Mouse (Mus musculus): Measurements from ENCODE around the gene Ifit3b. TPM values are rescaled to one million over a fixed set of nuclear protein-coding genes. Genes with fewer than 3 reads are reported as not detected.
A peak's percentile ranks its signal among the peaks of the same experiment; 100 is the strongest.
"Not testable (repeated sequence)": the region's sequence is repeated elsewhere in the genome, so short reads cannot be mapped to it uniquely, and the experiment has no call there.

The Ifit3b gene
- polyA plus RNA-seq, 1 experiment from 2014 or later: 0.21 TPM

DNA sequence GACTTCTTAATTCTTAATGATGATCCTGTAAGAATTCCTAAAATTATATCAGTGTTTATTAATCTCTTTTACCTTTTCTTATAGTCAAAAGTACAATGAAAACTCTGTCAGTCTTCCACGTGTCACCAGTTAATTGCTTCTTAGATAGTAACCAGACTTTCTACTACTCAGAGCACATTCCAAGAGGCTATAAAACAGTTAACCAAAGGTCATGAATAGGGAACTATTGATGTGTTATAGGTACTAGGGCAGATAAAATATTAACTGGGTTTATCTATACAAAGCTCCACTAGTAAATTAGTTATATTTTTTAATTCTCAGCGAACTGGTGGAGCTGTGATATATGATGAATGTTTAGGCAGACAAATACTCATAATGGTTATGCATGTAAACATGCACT, 19.7 kb downstream of the Ifit3b start:
- Histone ChIP-seq H3K27me3 (ENCODE audit: control insufficient read depth, insufficient read depth, low read length) (no peaks in the 10 kb centered on the region), H3K36me3 (ENCODE audit: control insufficient read depth, insufficient read depth, low read length) (no peaks in the 10 kb centered on the region), H3K27ac (ENCODE audit: low read depth, low read length) (no peak overlapping the region), H3K9me3 (ENCODE audit: control insufficient read depth, low read length) (no peaks in the 10 kb centered on the region), H3K4me2 (ENCODE audit: low read depth, low read length, severe bottlenecking) (no peak overlapping the region), H3K4me3 (ENCODE audit: low read depth, low read length) (no peak overlapping the region), H3K9ac (ENCODE audit: low read length) (no peak overlapping the region), H3K4me1 (replicated peaks; ENCODE audit: control insufficient read depth, insufficient read depth, low read length) (no peaks in the 10 kb centered on the region)
- DNase-seq (ENCODE audit: low spot score) (no peak), ATAC-seq (replicated peaks; ENCODE audit: low FRiP score) (no peak)
- WGBS: 80% methylated on average over 2 of the region's 2 CpGs

DNA sequence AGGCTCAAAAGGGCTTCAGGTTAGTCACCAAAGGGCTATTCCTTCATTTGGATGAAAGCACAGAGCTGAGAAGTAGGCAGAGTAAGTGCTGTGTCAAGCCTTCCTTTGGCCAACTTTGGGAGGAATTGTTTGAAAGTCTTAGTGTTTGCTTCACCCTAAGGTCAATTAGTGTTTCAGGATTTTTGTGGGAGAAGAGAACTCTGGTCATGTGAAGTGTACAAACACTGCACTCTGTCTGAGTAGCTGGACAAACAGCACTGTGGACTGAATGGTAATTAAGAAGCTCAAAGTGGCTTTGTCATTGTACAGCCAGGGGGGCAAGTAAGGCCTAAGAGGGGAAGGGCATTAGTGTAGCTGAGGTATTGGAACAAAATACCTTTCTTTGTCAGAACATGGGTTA, 23.7 kb downstream of the Ifit3b start:
- Histone ChIP-seq H3K4me2 (ENCODE audit: low read depth, low read length, severe bottlenecking) (no peak overlapping the region), H3K4me1 (replicated peaks; ENCODE audit: control insufficient read depth, insufficient read depth, low read length) (no peaks in the 10 kb centered on the region), H3K27me3 (ENCODE audit: control insufficient read depth, insufficient read depth, low read length) (no peaks in the 10 kb centered on the region), H3K36me3 (ENCODE audit: control insufficient read depth, insufficient read depth, low read length) (no peaks in the 10 kb centered on the region), H3K9me3 (ENCODE audit: control insufficient read depth, low read length) (no peaks in the 10 kb centered on the region), H3K27ac (ENCODE audit: low read depth, low read length) (no peak overlapping the region), H3K4me3 (ENCODE audit: low read depth, low read length) (no peak overlapping the region), H3K9ac (ENCODE audit: low read length) (no peak overlapping the region)
- DNase-seq (ENCODE audit: low spot score) (no peak), ATAC-seq (replicated peaks; ENCODE audit: low FRiP score) (no peak)

DNA sequence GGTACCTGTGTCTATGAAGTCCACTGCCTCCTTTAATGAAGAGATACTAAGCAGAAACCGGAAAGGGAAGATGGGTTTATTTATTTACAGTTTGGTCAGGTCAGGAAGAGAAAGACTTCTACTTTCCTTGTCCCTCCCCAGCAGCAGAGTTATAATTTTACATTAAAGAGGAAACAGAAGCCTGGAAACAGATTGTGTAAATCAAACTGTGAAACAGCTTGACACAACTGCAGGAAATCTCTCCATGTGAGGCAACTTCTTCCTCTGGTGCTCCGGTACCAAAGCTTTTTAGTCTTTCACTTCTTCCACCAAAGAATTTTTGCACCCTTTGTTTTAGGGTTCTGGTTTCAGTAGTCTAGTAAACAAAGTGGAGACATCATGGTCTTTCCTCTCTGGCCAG, 25.7 kb downstream of the Ifit3b start:
- Histone ChIP-seq H3K4me1 (replicated peaks; ENCODE audit: control insufficient read depth, insufficient read depth, low read length) (no peaks in the 10 kb centered on the region), H3K9me3 (ENCODE audit: control insufficient read depth, low read length) (no peaks in the 10 kb centered on the region), H3K27me3 (ENCODE audit: control insufficient read depth, insufficient read depth, low read length) (no peaks in the 10 kb centered on the region), H3K9ac (ENCODE audit: low read length) (no peak overlapping the region), H3K4me2 (ENCODE audit: low read depth, low read length, severe bottlenecking) (no peak overlapping the region), H3K36me3 (ENCODE audit: control insufficient read depth, insufficient read depth, low read length) (no peaks in the 10 kb centered on the region), H3K4me3 (ENCODE audit: low read depth, low read length) (no peak overlapping the region), H3K27ac (ENCODE audit: low read depth, low read length) (no peak overlapping the region)
- ATAC-seq (replicated peaks; ENCODE audit: low FRiP score): no peak
- WGBS: 84% methylated on average over 2 of the region's 2 CpGs
- DNase-seq (ENCODE audit: low spot score): no peak

DNA sequence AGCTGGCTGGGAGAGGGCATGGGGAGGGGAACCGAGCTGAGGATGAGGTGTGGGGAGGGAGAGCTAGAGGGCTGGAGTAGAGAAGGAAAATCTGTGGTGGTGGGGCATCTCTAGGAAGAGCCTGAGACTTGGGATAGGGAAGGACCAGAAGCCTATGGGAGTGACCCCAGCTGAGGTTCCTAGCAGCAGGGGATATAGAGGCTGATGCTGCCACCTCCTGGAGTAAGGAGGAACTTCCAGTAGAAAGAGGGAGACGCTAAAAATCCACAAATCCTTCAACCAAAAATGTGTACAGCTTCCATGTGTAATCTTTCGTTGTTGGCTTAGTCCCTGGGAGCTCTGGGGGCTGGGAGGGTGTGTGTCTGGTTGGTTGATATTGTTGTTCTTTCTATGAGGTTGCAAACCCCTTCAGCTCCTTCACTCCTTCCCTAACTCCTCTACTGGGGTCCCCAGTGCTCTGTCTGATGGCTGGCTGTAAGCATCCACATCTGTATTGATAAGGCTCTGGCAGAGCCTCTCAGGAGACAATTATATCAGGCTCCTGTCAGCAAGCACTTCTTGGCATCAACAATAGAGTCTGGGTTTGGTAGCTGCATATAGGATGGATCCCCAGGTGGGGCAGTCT, 29.3 kb downstream of the Ifit3b start:
- Histone ChIP-seq H3K4me3 (ENCODE audit: low read depth, low read length) (no peak overlapping the region), H3K27me3 (ENCODE audit: control insufficient read depth, insufficient read depth, low read length) (no peaks in the 10 kb centered on the region), H3K27ac (ENCODE audit: low read depth, low read length) (no peak overlapping the region), H3K9me3 (ENCODE audit: control insufficient read depth, low read length) (no peaks in the 10 kb centered on the region), H3K9ac (ENCODE audit: low read length) (no peak overlapping the region), H3K4me2 (ENCODE audit: low read depth, low read length, severe bottlenecking) (no peak overlapping the region), H3K36me3 (ENCODE audit: control insufficient read depth, insufficient read depth, low read length) (no peaks in the 10 kb centered on the region), H3K4me1 (replicated peaks; ENCODE audit: control insufficient read depth, insufficient read depth, low read length) (no peaks in the 10 kb centered on the region)
- WGBS: 8% methylated on average over 3 of the region's 3 CpGs
- DNase-seq (ENCODE audit: low spot score) (peak; percentile 62), ATAC-seq (replicated peaks; ENCODE audit: low FRiP score) (peak; percentile 71)

DNA sequence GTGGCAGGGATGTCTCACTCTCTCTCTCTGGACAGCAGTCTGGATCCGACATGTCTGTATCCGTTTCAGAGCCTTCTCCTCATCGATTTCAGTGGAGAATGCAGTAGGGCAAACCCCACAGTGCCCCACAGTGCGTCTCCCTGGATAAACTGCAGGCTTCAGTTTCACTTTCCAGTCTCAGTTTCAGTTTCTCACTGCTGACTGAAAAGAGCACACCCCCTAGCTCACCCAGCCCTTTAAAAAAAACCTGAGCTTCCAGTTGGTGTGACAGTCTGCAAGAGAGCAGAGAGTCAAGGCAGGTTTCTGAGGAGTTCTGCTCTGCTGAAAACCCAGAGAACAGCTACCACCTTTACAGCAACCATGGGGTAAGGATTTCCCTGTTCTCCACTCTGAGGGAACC, 32.9 kb downstream of the Ifit3b start, which contains the start of the genes Ifit1bl2 and Ifit1:
Ifit1bl2 (minus strand) TSS at position 121 of the 400 bp plus-strand sequence.
Ifit1 (plus strand) TSS at position 249 of the 400 bp plus-strand sequence.
- no peak within 1 kb of the TSS for H3K4me2 ChIP-seq (ENCODE audit: low read depth, low read length, severe bottlenecking)
- H3K27ac ChIP-seq (ENCODE audit: low read depth, low read length): no peak within 1 kb of the TSS
- H3K9me3 ChIP-seq (ENCODE audit: control insufficient read depth, low read length): no peaks in the 10 kb centered on the region
- no peaks in the 10 kb centered on the region for H3K4me1 ChIP-seq (replicated peaks; ENCODE audit: control insufficient read depth, insufficient read depth, low read length)
- H3K9ac ChIP-seq (ENCODE audit: low read length): no peak within 1 kb of the TSS
- no peak within 1 kb of the TSS for H3K4me3 ChIP-seq (ENCODE audit: low read depth, low read length)
- ATAC-seq (replicated peaks; ENCODE audit: low FRiP score): no peak
- no peaks in the 10 kb centered on the region for H3K27me3 ChIP-seq (ENCODE audit: control insufficient read depth, insufficient read depth, low read length)
- H3K36me3 ChIP-seq (ENCODE audit: control insufficient read depth, insufficient read depth, low read length): no peaks in the 10 kb centered on the region
- no peak for DNase-seq (ENCODE audit: low spot score)
- WGBS: 69% methylated on average over 4 of the region's 4 CpGs

DNA sequence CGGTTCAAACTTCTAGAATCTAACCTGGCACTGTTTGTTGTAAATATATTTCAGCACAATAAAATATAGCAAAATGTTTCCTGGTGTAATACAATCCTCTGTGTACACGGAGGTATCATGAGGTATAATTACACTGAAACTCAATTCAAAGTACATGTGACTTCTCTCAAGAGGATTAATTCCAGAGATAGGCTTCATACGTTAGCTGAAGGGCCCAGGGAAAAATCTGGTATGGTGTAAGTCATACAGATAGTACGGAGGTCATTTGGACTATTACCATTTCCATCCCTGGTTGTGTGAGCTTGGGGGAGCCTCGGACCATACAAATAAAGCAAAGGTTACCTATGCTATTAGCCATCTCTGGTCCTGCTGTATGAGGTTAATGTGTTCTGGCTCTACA, 34.8 kb downstream of the Ifit3b start:
- no peaks in the 10 kb centered on the region for H3K27me3 ChIP-seq (ENCODE audit: control insufficient read depth, insufficient read depth, low read length)
- ATAC-seq (replicated peaks; ENCODE audit: low FRiP score): no peak
- WGBS: 80% methylated on average over 5 of the region's 5 CpGs

DNA sequence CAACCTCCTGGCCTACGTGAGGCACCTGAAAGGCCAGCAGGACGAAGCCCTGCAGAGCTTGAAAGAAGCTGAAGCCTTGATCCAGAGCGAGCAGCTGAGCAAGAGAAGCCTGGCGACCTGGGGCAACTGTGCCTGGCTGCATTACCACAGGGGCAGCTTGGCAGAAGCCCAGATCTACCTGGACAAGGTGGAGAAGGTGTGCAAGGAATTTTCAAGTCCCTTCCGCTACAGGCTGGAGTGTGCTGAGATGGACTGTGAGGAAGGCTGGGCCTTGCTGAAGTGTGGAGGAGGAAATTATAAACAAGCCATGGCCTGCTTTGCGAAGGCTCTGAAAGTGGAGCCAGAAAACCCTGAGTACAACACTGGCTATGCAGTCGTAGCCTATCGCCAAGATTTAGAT, 39.9 kb downstream of the Ifit3b start:
- H3K9ac ChIP-seq (ENCODE audit: low read length); H3K4me2 ChIP-seq (ENCODE audit: low read depth, low read length, severe bottlenecking); H3K9me3 ChIP-seq (ENCODE audit: control insufficient read depth, low read length); H3K4me3 ChIP-seq (ENCODE audit: low read depth, low read length); H3K27me3 ChIP-seq (ENCODE audit: control insufficient read depth, insufficient read depth, low read length); ATAC-seq (replicated peaks; ENCODE audit: low FRiP score); DNase-seq (ENCODE audit: low spot score); H3K27ac ChIP-seq (ENCODE audit: low read depth, low read length); H3K4me1 ChIP-seq (replicated peaks; ENCODE audit: control insufficient read depth, insufficient read depth, low read length); H3K36me3 ChIP-seq (ENCODE audit: control insufficient read depth, insufficient read depth, low read length): not testable (repeated sequence)
- WGBS: 91% methylated on average over 6 of the region's 8 CpGs

More for the DNA sequence above, 34.8 kb downstream of the Ifit3b start:
- Histone ChIP-seq H3K4me1 (replicated peaks; ENCODE audit: control insufficient read depth, insufficient read depth, low read length) (no peaks in the 10 kb centered on the region), H3K4me2 (ENCODE audit: low read depth, low read length, severe bottlenecking) (no peak overlapping the region), H3K27ac (ENCODE audit: low read depth, low read length) (no peak overlapping the region), H3K36me3 (ENCODE audit: control insufficient read depth, insufficient read depth, low read length) (no peaks in the 10 kb centered on the region), H3K9ac (ENCODE audit: low read length) (no peak overlapping the region), H3K9me3 (ENCODE audit: control insufficient read depth, low read length) (no peaks in the 10 kb centered on the region), H3K4me3 (ENCODE audit: low read depth, low read length) (no peak overlapping the region)
- DNase-seq (ENCODE audit: low spot score): no peak

DNA sequence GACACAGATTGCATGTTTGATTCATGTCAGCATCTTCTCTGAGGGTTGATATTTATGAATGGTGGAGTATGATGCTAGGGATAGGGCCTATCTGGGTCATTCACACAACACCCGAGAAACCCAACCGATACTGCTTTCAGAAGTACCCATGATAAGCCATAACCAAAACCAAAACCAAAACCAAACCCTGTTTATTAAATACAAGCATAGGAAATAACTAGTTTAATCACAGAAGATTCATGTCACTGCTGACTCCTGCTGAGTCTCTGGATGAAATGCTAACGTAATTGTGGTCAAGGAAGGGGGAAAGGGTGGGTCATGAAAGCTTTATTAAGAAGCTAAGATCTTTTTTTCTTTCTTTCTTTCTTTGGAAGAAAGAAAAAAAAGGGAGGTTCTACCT, 42.5 kb downstream of the Ifit3b start:
- H3K4me1 ChIP-seq (replicated peaks; ENCODE audit: control insufficient read depth, insufficient read depth, low read length): no peaks in the 10 kb centered on the region
- H3K4me3 ChIP-seq (ENCODE audit: low read depth, low read length): no peak overlapping the region
- no peak overlapping the region for H3K27ac ChIP-seq (ENCODE audit: low read depth, low read length)
- no peak overlapping the region for H3K9ac ChIP-seq (ENCODE audit: low read length)
- H3K27me3 ChIP-seq (ENCODE audit: control insufficient read depth, insufficient read depth, low read length): no peaks in the 10 kb centered on the region
- no peak overlapping the region for H3K4me2 ChIP-seq (ENCODE audit: low read depth, low read length, severe bottlenecking)
- H3K36me3 ChIP-seq (ENCODE audit: control insufficient read depth, insufficient read depth, low read length): no peaks in the 10 kb centered on the region
- ATAC-seq (replicated peaks; ENCODE audit: low FRiP score) (no peak), DNase-seq (ENCODE audit: low spot score) (no peak)
- H3K9me3 ChIP-seq (ENCODE audit: control insufficient read depth, low read length): no peaks in the 10 kb centered on the region
- WGBS: 93% methylated on average over 3 of the region's 3 CpGs

DNA sequence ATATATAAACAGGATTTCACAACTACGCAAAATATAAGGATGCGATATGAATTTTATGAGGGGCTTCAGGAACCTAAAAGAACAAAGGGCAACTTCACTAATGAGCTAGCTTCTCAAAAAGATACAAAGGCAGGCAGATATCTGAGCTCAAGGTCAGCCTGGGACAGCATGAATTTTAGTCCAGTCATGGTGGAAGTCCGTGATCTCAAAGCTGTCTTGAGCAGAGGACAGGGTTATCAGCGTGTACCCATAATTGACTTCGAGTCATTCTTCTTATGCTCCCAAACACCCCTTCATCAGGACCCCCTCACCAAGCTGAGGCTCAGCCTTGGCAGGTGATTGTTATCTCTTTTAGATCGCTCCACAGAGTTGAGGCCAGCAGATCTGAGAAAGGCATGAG, 43.2 kb downstream of the Ifit3b start:
- Histone ChIP-seq H3K9ac (ENCODE audit: low read length) (no peak overlapping the region), H3K27me3 (ENCODE audit: control insufficient read depth, insufficient read depth, low read length) (no peaks in the 10 kb centered on the region), H3K4me3 (ENCODE audit: low read depth, low read length) (no peak overlapping the region), H3K9me3 (ENCODE audit: control insufficient read depth, low read length) (no peaks in the 10 kb centered on the region), H3K4me1 (replicated peaks; ENCODE audit: control insufficient read depth, insufficient read depth, low read length) (no peaks in the 10 kb centered on the region), H3K27ac (ENCODE audit: low read depth, low read length) (no peak overlapping the region), H3K4me2 (ENCODE audit: low read depth, low read length, severe bottlenecking) (no peak overlapping the region), H3K36me3 (ENCODE audit: control insufficient read depth, insufficient read depth, low read length) (no peaks in the 10 kb centered on the region)
- ATAC-seq (replicated peaks; ENCODE audit: low FRiP score) (no peak), DNase-seq (ENCODE audit: low spot score) (no peak)
- 86% methylated on average over 6 of the region's 6 CpGs for WGBS
